Mouse (Mus musculus): Measurements from ENCODE around the gene Adk. TPM values are rescaled to one million over a fixed set of nuclear protein-coding genes. Genes with fewer than 3 reads are reported as not detected.

Adk gene
- total and polyA plus RNA-seq, 3 experiments: 69.0 to 479 (median 102) TPM

DNA sequence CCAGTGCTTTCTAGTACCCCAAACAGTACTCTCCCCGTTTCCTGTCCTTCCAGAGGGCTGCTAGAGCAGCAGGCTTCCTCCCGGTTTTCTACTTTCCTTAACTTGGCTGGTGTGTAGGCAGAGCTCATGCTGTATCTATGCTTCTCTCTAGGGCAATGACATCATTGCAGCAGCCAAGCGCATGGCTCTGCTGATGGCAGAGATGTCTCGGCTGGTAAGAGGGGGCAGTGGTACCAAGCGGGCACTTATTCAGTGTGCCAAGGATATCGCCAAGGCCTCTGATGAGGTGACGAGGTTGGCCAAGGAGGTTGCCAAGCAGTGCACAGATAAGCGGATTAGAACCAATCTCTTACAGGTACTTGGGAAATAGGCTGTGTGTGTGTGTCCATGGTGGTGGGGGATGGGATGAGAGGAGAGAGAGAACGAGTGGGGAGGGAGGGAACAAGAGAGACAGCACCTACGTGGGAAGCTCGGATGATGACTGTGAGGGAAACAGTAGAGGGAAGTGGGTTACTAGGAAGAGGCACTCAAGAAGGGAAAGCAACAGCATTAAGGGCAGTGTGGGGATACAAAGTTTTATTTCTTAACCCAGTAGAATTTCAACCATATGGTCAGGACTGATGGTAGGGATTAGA lies 23.2 kb upstream of the Adk start:
- no peak for TF ChIP-seq SMC3 (IDR thresholded peaks at IDR 0.05; ENCODE audit: low read depth, low read length)
- TF ChIP-seq ZKSCAN1 (IDR thresholded peaks at IDR 0.05; ENCODE audit: low read depth, low read length): no peak
- TF ChIP-seq SIN3A (IDR thresholded peaks at IDR 0.05; ENCODE audit: low read length): no peak
- TF ChIP-seq E2F4 (IDR thresholded peaks at IDR 0.05; ENCODE audit: borderline replicate concordance, low read depth, low read length): no peak
- TF ChIP-seq GATA1 (IDR thresholded peaks at IDR 0.05; ENCODE audit: low read depth, low read length): no peak
- TF ChIP-seq CTCF (IDR thresholded peaks at IDR 0.05 in 2 of 3, conservative IDR thresholded peaks at IDR 0.05 in 1 of 3; ENCODE audit: control insufficient read depth in 1 of 3, insufficient read depth in 1 of 3, low read depth in 2 of 3, low read length in 3 of 3, poor library complexity in 1 of 3, severe bottlenecking in 1 of 3): no peak
- TF ChIP-seq EP300 (IDR thresholded peaks at IDR 0.05; ENCODE audit: low read depth in 1 of 2, low read length in 2 of 2): no peak
- TF ChIP-seq TAL1 (IDR thresholded peaks at IDR 0.05; ENCODE audit: low read length): no peak
- no peak for TF ChIP-seq UBTF (IDR thresholded peaks at IDR 0.05; ENCODE audit: borderline replicate concordance, insufficient read depth, low read depth, low read length)
- TF ChIP-seq MYB (IDR thresholded peaks at IDR 0.05; ENCODE audit: low read depth, low read length): no peak
- no peak for TF ChIP-seq TBP (IDR thresholded peaks at IDR 0.05; ENCODE audit: low read depth, low read length)
- no peak for TF ChIP-seq KAT2A (conservative IDR thresholded peaks at IDR 0.05; ENCODE audit: low read depth, low read length)
- no peak for TF ChIP-seq POLR2AphosphoS2 (IDR thresholded peaks at IDR 0.05; ENCODE audit: low read length)
- TF ChIP-seq RCOR1 (IDR thresholded peaks at IDR 0.05; ENCODE audit: low read depth, low read length): no peak
- TF ChIP-seq POLR2A (IDR thresholded peaks at IDR 0.05; ENCODE audit: control insufficient read depth in 1 of 2, insufficient read depth in 1 of 2, low read depth in 1 of 2, low read length in 2 of 2, poor library complexity in 1 of 2): no peak
- TF ChIP-seq USF1 (IDR thresholded peaks at IDR 0.05; ENCODE audit: low read depth, low read length): no peak
- no peak for TF ChIP-seq HCFC1 (IDR thresholded peaks at IDR 0.05; ENCODE audit: low read depth, low read length)
- no peak for TF ChIP-seq RAD21 (IDR thresholded peaks at IDR 0.05; ENCODE audit: low read depth, low read length)
- no peak for TF ChIP-seq NELFE (IDR thresholded peaks at IDR 0.05; ENCODE audit: low read depth, low read length)
- H3K9me3 ChIP-seq (replicated peaks; ENCODE audit: insufficient read depth, low read length): no peaks in the 10 kb centered on the region
- H3K4me1 ChIP-seq (ENCODE audit: control insufficient read depth in 1 of 2, insufficient read depth in 2 of 2, low read length in 2 of 2): no peaks in the 10 kb centered on the region
- no peak overlapping the region for H3K4me3 ChIP-seq (ENCODE audit: control insufficient read depth in 1 of 2, insufficient read depth in 1 of 2, low read depth in 2 of 2, low read length in 2 of 2)
- H3K9ac ChIP-seq (ENCODE audit: control insufficient read depth, low read depth, low read length, poor library complexity, severe bottlenecking): no peak overlapping the region
- H3K27me3 ChIP-seq (ENCODE audit: control insufficient read depth in 1 of 2, insufficient read depth in 2 of 2, low read length in 2 of 2): no peaks in the 10 kb centered on the region
- no peak for DNase-seq (ENCODE audit: low read depth, low spot score)
- peaks cover 0 to 4% of the 10 kb centered on the region in 2 experiments; a peak in 2 of 4 replicates for H3K36me3 ChIP-seq (ENCODE audit: control insufficient read depth in 1 of 2, insufficient read depth in 2 of 2, low read length in 2 of 2)
- no peaks in the 10 kb centered on the region for H3K79me2 ChIP-seq (ENCODE audit: control insufficient read depth, insufficient read depth, low read length, poor library complexity)
- H3K27ac ChIP-seq (ENCODE audit: control insufficient read depth, low read depth, low read length): no peak overlapping the region

GRCm38 (mm10) chr14:21031783-21032511 lies 20.4 kb upstream of the Adk start:
- DNase-seq (ENCODE audit: low read depth, low spot score): peak; percentile 46
- H3K9ac ChIP-seq (ENCODE audit: control insufficient read depth, low read depth, low read length, poor library complexity, severe bottlenecking): no peak overlapping the region
- peaks cover 0 to 10% of the 10 kb centered on the region in 2 experiments; a peak in 2 of 4 replicates for H3K36me3 ChIP-seq (ENCODE audit: control insufficient read depth in 1 of 2, insufficient read depth in 2 of 2, low read length in 2 of 2)
- no peaks in the 10 kb centered on the region for H3K27me3 ChIP-seq (ENCODE audit: control insufficient read depth in 1 of 2, insufficient read depth in 2 of 2, low read length in 2 of 2)
- TF ChIP-seq SIN3A (IDR thresholded peaks at IDR 0.05; ENCODE audit: low read length) (0 out of 2 replicates have a peak, but pooled peaks have one; percentile 18), NRF1 (IDR thresholded peaks at IDR 0.05; ENCODE audit: insufficient read depth, low read depth, low read length, poor library complexity, severe bottlenecking) (no peak)
- no peaks in the 10 kb centered on the region for H3K4me1 ChIP-seq (ENCODE audit: control insufficient read depth in 1 of 2, insufficient read depth in 2 of 2, low read length in 2 of 2)
- H3K9me3 ChIP-seq (replicated peaks; ENCODE audit: insufficient read depth, low read length): no peaks in the 10 kb centered on the region
- no peak overlapping the region for H3K4me3 ChIP-seq (ENCODE audit: control insufficient read depth in 1 of 2, insufficient read depth in 1 of 2, low read depth in 2 of 2, low read length in 2 of 2)
- H3K27ac ChIP-seq (ENCODE audit: control insufficient read depth, low read depth, low read length): no peak overlapping the region
- H3K79me2 ChIP-seq (ENCODE audit: control insufficient read depth, insufficient read depth, low read length, poor library complexity): no peaks in the 10 kb centered on the region
